Mouse (Mus musculus): ENCODE results near the gene Myo9a. TPM values are rescaled to one million over a fixed set of nuclear protein-coding genes. Genes with fewer than 3 reads are reported as not detected.
"Not testable (repeated sequence)": the region's sequence is repeated elsewhere in the genome, so short reads cannot be mapped to it uniquely, and the experiment has no call there.

Gene Myo9a
- total RNA-seq, 2 experiments from 2014 or later = 13.4 to 21.5 TPM

- ATAC-seq (replicated peaks; ENCODE audit: low FRiP score, poor library complexity, severe bottlenecking) = no peak
Measured at GRCm38 (mm10) chr9:59749581-59750265, 973 bp upstream of the Myo9a start.

DNA sequence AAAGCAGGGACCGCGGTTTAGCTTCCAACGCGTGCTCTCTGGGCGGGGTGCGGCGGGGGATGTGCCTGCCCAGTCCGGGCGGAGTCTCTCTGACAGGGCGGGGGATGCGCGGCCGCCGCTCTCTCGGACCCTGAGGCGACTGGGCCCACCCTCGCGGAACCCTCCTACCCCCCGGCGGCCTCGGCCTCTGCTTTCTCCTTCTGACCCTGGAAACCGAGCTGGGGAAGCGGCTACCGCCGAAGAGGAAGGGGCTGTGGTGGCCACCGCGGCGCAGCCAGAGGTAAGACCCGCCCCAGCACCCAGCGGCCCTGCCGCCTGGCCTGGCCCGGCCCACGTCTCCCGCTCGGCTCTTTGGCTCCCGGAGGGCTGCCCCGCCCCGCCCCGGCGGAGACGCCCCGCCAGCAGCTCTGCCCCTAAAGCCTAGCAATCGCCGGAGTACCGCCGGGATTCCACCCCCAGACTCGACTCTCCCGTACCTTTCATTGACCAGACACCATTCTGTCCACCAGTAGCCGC, 428 bp downstream of the Myo9a start:
- ATAC-seq (replicated peaks; ENCODE audit: low FRiP score, poor library complexity, severe bottlenecking) = peak; percentile 83

DNA sequence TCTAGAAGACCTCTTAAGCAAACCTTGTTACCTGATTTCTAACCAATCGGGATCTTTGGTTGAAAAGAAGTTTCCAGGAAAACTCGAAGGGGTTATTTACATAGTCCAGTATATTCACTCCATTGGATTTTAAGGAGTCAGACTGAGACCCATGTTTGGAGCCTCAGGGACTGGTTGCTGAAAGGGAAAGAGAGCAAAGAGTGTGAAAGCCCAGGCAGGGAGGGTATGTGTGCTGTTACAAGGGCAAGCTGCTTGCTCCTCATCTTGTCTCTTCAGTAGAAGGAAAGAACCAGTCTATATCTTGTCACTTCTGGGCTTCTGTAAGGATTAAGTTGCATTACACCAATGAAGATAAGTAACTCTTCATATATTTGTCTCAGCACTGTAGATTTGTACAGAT, 1.3 kb downstream of the Myo9a start:
- ATAC-seq (replicated peaks; ENCODE audit: low FRiP score, poor library complexity, severe bottlenecking) = no peak

DNA sequence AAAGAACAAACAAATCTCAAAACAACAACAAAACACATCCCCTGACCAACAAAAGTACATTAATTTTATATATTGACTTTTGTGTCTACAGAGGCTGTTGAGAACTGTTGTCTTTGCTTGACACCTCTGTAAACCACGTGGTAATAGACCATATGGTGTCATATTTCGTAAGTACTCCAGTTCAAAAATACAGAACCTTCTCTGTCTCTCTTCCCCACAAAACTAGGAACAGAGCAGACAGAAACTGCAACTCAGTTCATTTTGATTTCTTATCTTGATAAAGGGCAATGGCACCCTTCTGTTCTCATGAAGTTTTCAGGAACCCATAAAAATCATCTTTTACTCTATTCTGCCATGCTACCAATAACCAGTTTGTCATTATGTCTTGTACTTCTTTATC, 4.5 kb downstream of the Myo9a start:
- ATAC-seq (replicated peaks; ENCODE audit: low FRiP score, poor library complexity, severe bottlenecking) = no peak

DNA sequence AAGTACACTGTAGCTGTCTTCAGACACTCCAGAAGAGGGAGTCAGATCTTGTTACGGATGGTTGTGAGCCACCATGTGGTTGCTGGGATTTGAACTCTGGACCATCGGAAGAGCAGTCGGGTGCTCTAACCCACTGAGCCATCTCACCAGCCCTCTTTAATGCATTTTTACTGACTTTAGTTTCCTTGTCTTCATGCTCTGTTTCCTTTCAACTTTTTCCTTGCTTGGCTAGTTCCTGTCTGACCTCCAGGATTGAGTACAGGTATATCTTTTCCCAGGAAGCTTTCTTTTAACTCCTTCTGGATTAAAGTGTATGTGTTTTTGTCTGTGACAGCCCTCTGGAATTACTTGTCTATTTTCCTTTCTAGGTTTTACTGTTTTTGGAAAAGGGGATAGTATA, 6.3 kb downstream of the Myo9a start:
- not testable (repeated sequence) for ATAC-seq (replicated peaks; ENCODE audit: low FRiP score, poor library complexity, severe bottlenecking)

DNA sequence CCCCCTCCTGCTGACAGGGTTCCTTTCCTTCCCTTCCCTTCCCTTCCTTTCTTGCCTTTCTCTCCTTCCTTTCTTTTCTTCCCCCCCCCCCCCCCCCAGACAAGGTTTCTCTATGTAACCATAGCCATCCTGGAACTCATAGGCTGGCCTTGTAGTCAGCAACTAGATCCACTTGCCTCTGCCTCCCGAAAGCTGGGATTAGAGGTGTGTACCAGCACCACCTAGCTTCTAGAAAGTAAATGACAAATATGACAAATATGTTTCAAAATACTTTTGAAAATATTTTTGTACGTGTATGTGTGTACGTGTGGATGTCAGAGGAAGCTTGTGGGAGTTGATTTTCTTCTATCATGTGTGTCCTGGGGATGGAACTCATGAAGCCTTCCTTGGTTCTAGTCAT, 9.8 kb downstream of the Myo9a start:
- no peak for ATAC-seq (replicated peaks; ENCODE audit: low FRiP score, poor library complexity, severe bottlenecking)

DNA sequence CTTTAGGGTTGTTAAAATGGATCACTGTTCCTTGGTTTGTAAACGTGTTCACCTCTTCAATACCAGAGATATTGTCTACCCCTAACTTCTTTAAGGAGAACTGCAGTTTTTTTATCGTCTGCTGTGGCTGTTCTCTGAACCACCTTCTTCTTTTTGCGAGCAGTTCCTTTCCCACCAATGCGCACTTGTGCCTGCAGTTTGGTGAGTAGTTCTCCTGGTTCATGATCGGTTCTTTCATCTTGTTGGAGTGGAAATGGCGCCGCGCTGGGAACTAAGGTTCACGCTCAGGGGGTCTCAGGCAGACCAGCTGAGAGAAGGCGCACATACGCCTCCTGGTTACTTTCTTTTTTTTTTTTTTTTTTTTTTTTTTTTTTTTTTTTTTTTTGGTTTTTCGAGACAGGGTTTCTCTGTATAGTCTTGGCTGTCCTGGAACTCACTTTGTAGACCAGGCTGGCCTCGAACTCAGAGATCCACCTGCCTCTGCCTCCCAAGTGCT, 16.3 kb downstream of the Myo9a start:
- not testable (repeated sequence) for ATAC-seq (replicated peaks; ENCODE audit: low FRiP score, poor library complexity, severe bottlenecking)

- not testable (repeated sequence) for ATAC-seq (replicated peaks; ENCODE audit: low FRiP score, poor library complexity, severe bottlenecking)
Measured at GRCm38 (mm10) chr9:59806046-59806774, 55.5 kb downstream of the Myo9a start.

- ATAC-seq (replicated peaks; ENCODE audit: low FRiP score, poor library complexity, severe bottlenecking) = no peak
Measured at GRCm38 (mm10) chr9:59884551-59884950, 133.9 kb downstream of the Myo9a start.

DNA sequence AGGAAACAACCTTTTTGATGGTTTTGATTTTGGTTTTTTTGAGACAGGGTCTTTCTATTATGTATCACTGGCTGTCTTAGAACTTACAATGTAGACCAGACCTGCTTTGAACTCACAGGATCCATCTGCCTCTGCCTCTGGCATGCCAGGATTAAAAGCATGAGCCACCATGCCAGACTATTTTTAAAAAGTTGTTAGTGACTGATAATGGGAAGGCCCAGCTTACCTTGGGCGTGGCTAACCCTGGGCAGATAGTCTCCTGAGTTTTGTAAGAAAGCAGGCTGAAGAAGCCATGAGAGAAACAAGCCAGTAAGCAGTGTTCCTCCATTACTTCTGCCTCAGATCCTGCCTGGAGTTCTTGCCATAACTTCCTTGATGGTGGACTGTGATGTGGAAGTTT, 152.7 kb downstream of the Myo9a start:
- no peak for ATAC-seq (replicated peaks; ENCODE audit: low FRiP score, poor library complexity, severe bottlenecking)

DNA sequence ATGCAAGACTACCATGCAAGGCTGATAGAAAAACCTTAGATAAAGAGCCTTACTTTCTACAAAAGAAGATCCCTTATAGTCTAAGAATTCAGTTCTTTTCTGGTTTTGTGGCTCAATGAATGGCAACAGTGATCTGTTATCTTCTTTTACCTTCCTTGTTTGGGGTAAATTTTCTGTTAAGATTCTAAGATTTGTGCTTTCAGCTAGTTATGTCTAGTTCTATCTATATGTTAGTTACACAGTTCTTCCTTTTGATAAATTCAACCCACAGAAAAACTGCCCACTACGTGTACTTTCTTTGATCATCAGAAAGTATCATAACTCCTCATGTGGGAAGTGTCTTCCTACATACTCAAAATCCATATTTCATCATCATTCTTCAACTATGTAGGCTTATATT, 164.1 kb downstream of the Myo9a start:
- ATAC-seq (replicated peaks; ENCODE audit: low FRiP score, poor library complexity, severe bottlenecking) = no peak

- ATAC-seq (replicated peaks; ENCODE audit: low FRiP score, poor library complexity, severe bottlenecking) = no peak
Measured at GRCm38 (mm10) chr9:59930248-59930647, 179.6 kb downstream of the Myo9a start.

GRCm38 (mm10) chr9:59935866-59936265, 185.2 kb downstream of the Myo9a start:
- ATAC-seq (replicated peaks; ENCODE audit: low FRiP score, poor library complexity, severe bottlenecking) = not testable (repeated sequence)

DNA sequence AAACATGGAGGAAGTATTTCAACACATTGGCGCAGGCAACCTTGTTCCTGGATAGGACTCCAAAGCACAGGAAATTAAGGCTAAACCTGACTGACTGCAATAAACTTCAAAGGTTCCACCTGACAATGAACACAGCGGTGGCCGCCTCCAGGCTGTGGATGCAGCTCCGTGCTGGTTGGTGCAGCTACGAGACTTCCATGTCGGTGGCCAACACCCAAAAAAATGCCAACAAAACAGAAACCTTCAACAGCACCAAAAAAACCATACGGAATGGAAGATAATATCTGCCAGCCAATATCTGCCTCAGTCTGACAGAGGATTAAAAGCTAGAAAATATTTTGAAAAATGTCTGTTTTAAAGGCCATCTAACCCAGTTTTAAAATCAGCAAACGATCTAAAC, 187.8 kb downstream of the Myo9a start:
- no peak for ATAC-seq (replicated peaks; ENCODE audit: low FRiP score, poor library complexity, severe bottlenecking)

- no peak for ATAC-seq (replicated peaks; ENCODE audit: low FRiP score, poor library complexity, severe bottlenecking)
Measured at GRCm38 (mm10) chr9:59939691-59940090, 189.0 kb downstream of the Myo9a start.

GRCm38 (mm10) chr9:59940913-59941884, 190.5 kb downstream of the Myo9a start:
- ATAC-seq (replicated peaks; ENCODE audit: low FRiP score, poor library complexity, severe bottlenecking) = no peak

DNA sequence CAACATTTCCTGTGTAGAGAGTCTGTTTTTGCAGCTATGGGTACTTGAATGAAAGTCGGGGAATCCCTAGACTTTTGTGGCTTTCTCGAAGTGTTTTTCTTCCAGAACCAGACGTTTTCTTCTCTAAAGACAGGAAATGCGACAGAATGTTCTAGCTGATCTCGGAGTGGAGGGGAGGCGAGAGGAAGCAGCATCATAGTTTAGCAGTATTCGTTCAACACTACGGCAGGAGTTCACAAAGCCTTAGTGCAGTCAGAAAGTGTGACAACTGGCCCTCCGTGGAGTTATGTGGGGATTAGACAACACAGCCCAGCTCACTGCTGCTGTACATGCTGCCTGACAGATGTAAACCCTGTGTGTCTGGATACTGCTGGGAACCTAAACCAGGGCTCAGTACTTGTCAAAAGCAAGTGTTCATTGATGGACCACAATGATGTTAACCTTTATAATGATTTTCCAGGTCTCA, 191.2 kb downstream of the Myo9a start:
- ATAC-seq (replicated peaks; ENCODE audit: low FRiP score, poor library complexity, severe bottlenecking) = no peak

GRCm38 (mm10) chr9:59942501-59943085, 191.9 kb downstream of the Myo9a start:
- no peak for ATAC-seq (replicated peaks; ENCODE audit: low FRiP score, poor library complexity, severe bottlenecking)

DNA sequence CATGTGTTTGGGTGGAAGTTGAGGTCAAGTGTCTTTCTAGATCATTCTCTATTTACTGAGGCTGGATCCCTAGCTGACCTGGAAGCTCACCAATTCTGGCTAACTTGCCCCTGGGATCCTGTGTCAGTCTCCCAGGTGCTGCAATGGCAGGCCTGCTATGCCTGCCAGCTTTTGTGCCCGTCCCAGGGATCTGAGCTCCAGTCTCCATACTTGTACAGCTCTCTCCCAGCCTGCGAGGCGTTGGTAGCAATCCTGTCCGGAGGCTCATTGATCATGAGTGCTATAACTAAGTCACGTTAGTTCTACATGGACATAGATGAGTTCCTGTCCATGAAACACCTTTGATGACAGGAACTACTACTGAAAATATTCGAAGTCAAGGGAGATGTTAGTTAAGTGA, 193.1 kb downstream of the Myo9a start:
- ATAC-seq (replicated peaks; ENCODE audit: low FRiP score, poor library complexity, severe bottlenecking) = no peak
